In genomic region chr2:152904127-152904643, GRCm38 (mm10) we compare ENCODE assay signal across 15 mouse cellular contexts. TPM values are rescaled to one million over a fixed set of nuclear protein-coding genes. Genes with fewer than 3 reads are reported as not detected.
DNase-seq lines count a peak whose midpoint lies in the region; ATAC-seq lines count a peak whose summit lies in the region.
"Had no signal": no experiment of that assay in that cellular context is flagged by ENCODE, and none has a peak within 500 bp of the region (broad histone marks: within the 10 kb centered on the region; RNA-seq: fewer than 3 reads in every experiment).

No protein-coding gene starts in this region.

- H3K4me1 ChIP-seq in midbrain, embryonic 16.5 days (ENCODE audit: control insufficient read depth, insufficient read depth, low read length) = no peaks in the 10 kb centered on the region

- no peaks in the 10 kb centered on the region for H3K27me3 ChIP-seq in midbrain, embryonic 16.5 days (ENCODE audit: control insufficient read depth, insufficient read depth, low read depth, low read length)
- H3K27me3 ChIP-seq: forebrain, embryonic 15.5 days; hindbrain, embryonic 15.5 days; limb, embryonic 13.5 days; neural tube, embryonic 12.5 days had no signal

- no peaks in the 10 kb centered on the region for H3K36me3 ChIP-seq in midbrain, embryonic 16.5 days (ENCODE audit: control insufficient read depth, insufficient read depth, low read length)
- H3K36me3 ChIP-seq: forebrain, embryonic 15.5 days; hindbrain, embryonic 15.5 days; neural tube, embryonic 12.5 days had no signal

- no peak overlapping the region for H3K9ac ChIP-seq in midbrain, embryonic 16.5 days (ENCODE audit: low read depth, low read length)
- H3K9ac ChIP-seq: forebrain, embryonic 15.5 days; hindbrain, embryonic 15.5 days; limb, embryonic 13.5 days; neural tube, embryonic 12.5 days had no signal

- peak; percentile 43 for ATAC-seq in granulocyte monocyte progenitor cell, adult 5-6 weeks (replicated peaks; ENCODE audit: poor library complexity, severe bottlenecking)
- no peak for ATAC-seq in midbrain, embryonic 16.5 days
- ATAC-seq: forebrain, embryonic 15.5 days had no signal

- no peak overlapping the region for H3K4me3 ChIP-seq in midbrain, embryonic 16.5 days (ENCODE audit: low read depth, low read length)
- H3K4me3 ChIP-seq: forebrain, embryonic 15.5 days; hindbrain, embryonic 15.5 days; limb, embryonic 13.5 days; neural tube, embryonic 12.5 days had no signal

- WGBS in midbrain, embryonic 16.5 days = 74% methylated on average over 5 of the region's 5 CpGs

- no peaks in the 10 kb centered on the region for H3K9me3 ChIP-seq in midbrain, embryonic 16.5 days (replicated peaks; ENCODE audit: control insufficient read depth, low read length, poor library complexity, severe bottlenecking)
- H3K9me3 ChIP-seq: forebrain, embryonic 15.5 days; hindbrain, embryonic 15.5 days; limb, embryonic 13.5 days; neural tube, embryonic 12.5 days had no signal

- H3K27ac ChIP-seq in midbrain, embryonic 16.5 days (ENCODE audit: low read length) = no peak overlapping the region
- H3K27ac ChIP-seq: forebrain, embryonic 15.5 days; hindbrain, embryonic 15.5 days; neural tube, embryonic 12.5 days had no signal

- H3K4me2 ChIP-seq in midbrain, embryonic 16.5 days (ENCODE audit: low read length) = no peak overlapping the region
- H3K4me2 ChIP-seq: forebrain, embryonic 15.5 days; hindbrain, embryonic 15.5 days; limb, embryonic 13.5 days; neural tube, embryonic 12.5 days had no signal

- DNase-seq in lung, postnatal 36 days = peak; percentile 38
- no peak for DNase-seq in lung, postnatal 14 days
- DNase-seq in Muller cell, postnatal 12 days (ENCODE audit: inconsistent ontology term) = peak; percentile 46
- DNase-seq in naive thymus-derived CD4-positive, alpha-beta T cell, adult 2 months (ENCODE audit: low read depth) = peak; percentile 61
- no peak for DNase-seq in adrenal gland, adult 8-10 months
- DNase-seq in layer of hippocampus, adult 9-11 months = no peak
- DNase-seq: embryo, embryonic 11 days; right cerebral cortex, postnatal 4 days had no signal

RNA-seq across cellular contexts. Expression of gene Mylk2, which starts 7.0 kb away (rescaled TPM):
- total RNA-seq in granulocyte monocyte progenitor cell, adult 5-6 weeks (2014; fragmentation: Nextera tagmentation) = not detected in 2 replicates
- not detected in 2 replicates for total RNA-seq in granulocyte monocyte progenitor cell, adult 5-6 weeks (2017)
- under 1 TPM in 1 of 4 experiments, not detected in 3; 0.10 TPM for total RNA-seq in adrenal gland, adult 8-10 months (2022)
- 0.14 TPM in 1 of 2 replicates, not detected in the other for polyA plus RNA-seq in midbrain, embryonic 16.5 days (2015; fragmentation: Nextera tagmentation; extraction: Ambion mirVana)
- total RNA-seq: layer of hippocampus, adult 18-20 months had no signal
- polyA plus RNA-seq: forebrain, embryonic 15.5 days; neural tube, embryonic 12.5 days had no signal

RNA-seq across cellular contexts. Expression of gene Foxs1, which starts 28.8 kb away (rescaled TPM):
- total RNA-seq in granulocyte monocyte progenitor cell, adult 5-6 weeks (2014; fragmentation: Nextera tagmentation) = not detected in 2 replicates
- not detected in 2 replicates for total RNA-seq in granulocyte monocyte progenitor cell, adult 5-6 weeks (2017)
- total RNA-seq in adrenal gland, adult 8-10 months (2022) = 1 to 10 TPM; 2.0 to 3.5 (median 2.2) TPM
- 4.0 and 4.3 TPM in 2 replicates for polyA plus RNA-seq in midbrain, embryonic 16.5 days (2015; fragmentation: Nextera tagmentation; extraction: Ambion mirVana)

RNA-seq across cellular contexts. Expression of gene Dusp15, which starts 47.3 kb away (rescaled TPM):
- not detected in 2 replicates for total RNA-seq in granulocyte monocyte progenitor cell, adult 5-6 weeks (2014; fragmentation: Nextera tagmentation)
- total RNA-seq in granulocyte monocyte progenitor cell, adult 5-6 weeks (2017) = not detected in 2 replicates
- 1 to 10 TPM; 4.4 to 10.0 (median 5.6) TPM for total RNA-seq in adrenal gland, adult 8-10 months (2022)
- 10.6 and 13.7 TPM in 2 replicates for polyA plus RNA-seq in midbrain, embryonic 16.5 days (2015; fragmentation: Nextera tagmentation; extraction: Ambion mirVana)

RNA-seq across cellular contexts. Expression of gene Tpx2, which starts 56.4 kb away (rescaled TPM):
- total RNA-seq in granulocyte monocyte progenitor cell, adult 5-6 weeks (2014; fragmentation: Nextera tagmentation) = 51.4 and 56.0 TPM in 2 replicates
- 96.9 and 105 TPM in 2 replicates for total RNA-seq in granulocyte monocyte progenitor cell, adult 5-6 weeks (2017)
- 1 to 10 TPM; 1.9 to 2.1 (median 1.9) TPM for total RNA-seq in adrenal gland, adult 8-10 months (2022)
- 10.5 and 11.1 TPM in 2 replicates for polyA plus RNA-seq in midbrain, embryonic 16.5 days (2015; fragmentation: Nextera tagmentation; extraction: Ambion mirVana)

RNA-seq across cellular contexts. Expression of gene Ttll9, which starts 58.1 kb away (rescaled TPM):
- 2.4 and 13.4 TPM in 2 replicates for total RNA-seq in granulocyte monocyte progenitor cell, adult 5-6 weeks (2014; fragmentation: Nextera tagmentation)
- 1.7 and 2.5 TPM in 2 replicates for total RNA-seq in granulocyte monocyte progenitor cell, adult 5-6 weeks (2017)
- total RNA-seq in adrenal gland, adult 8-10 months (2022) = under 1 TPM; 0.42 to 0.83 (median 0.46) TPM
- 6.8 and 9.2 TPM in 2 replicates for polyA plus RNA-seq in midbrain, embryonic 16.5 days (2015; fragmentation: Nextera tagmentation; extraction: Ambion mirVana)

Comparison
In these comparisons a context has a peak if more than half of its experiments do, and no peak if none do; other contexts are left out.
1. DNase-seq: peak in lung, postnatal 36 days (single experiment), Muller cell, postnatal 12 days (single experiment) and naive thymus-derived CD4-positive, alpha-beta T cell, adult 2 months (single experiment); none in lung, postnatal 14 days (single experiment), adrenal gland, adult 8-10 months (single experiment) and layer of hippocampus, adult 9-11 months (single experiment).
2. RNA of gene Dusp15, which starts 47.3 kb away (total RNA-seq): 4.4 to 10.0 TPM in adrenal gland, adult 8-10 months; not detected in granulocyte monocyte progenitor cell, adult 5-6 weeks; every median in the first group is over 4 times any median in the second.